Mouse (Mus musculus) cerebellum, adult 11 months (tissue): ENCODE measurements around the gene Pmm1.
A peak's percentile ranks its signal among the peaks of the same experiment; 100 is the strongest.

Experiments
- DNase-seq: peaks from one replicate; pipeline ENCODE4 v3.0.0; 2022

The Pmm1 gene

GRCm38 (mm10) chr15:81955414-81955813 lies 5.3 kb downstream of the Pmm1 start:
- no peak for DNase-seq

DNA sequence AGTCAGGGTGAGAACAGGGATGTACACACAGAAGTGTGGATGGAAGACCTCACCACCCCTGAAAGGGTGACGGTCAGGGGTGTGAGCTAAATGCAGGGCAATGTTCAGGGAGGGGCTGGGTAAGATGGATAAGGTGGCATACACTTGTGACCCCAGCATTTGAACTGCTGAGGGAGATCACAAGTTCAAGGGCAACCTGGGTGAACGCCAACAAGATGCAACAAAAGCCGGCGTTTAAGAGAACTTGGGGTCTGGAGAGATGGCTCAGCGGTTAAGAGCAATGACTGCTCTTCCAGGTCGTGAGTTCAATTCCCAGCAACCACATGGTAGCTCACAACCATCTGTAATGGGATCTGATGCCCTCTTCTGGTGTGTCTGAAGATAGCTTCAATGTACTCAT lies 6.0 kb downstream of the Pmm1 start:
- DNase-seq, result no peak

- DNase-seq, result peak; percentile 52
Observed at GRCm38 (mm10) chr15:81954151-81954583, 6.6 kb downstream of the Pmm1 start.

DNA sequence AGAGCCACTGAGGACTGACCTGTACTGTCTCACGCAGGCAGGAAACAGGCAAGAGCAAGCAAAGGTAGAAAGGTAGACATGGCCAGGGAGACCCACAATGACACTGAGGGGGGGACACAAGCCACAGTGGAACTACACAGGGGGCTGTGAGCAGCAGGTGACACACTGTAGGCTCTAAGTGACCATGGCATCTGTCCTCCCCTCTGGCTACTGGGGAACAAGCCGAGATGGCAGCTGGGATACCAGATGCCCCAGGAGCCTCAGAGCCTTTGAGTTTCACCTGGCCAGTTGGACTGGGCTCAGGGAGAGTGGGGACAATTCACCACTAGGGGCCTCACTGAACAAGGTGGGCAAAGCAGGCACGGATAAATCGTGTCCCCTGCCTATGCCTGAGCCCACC lies 8.4 kb downstream of the Pmm1 start:
- no peak for DNase-seq

GRCm38 (mm10) chr15:81951159-81951558 lies 9.6 kb downstream of the Pmm1 start:
- no peak for DNase-seq

GRCm38 (mm10) chr15:81950716-81951115 lies 10.0 kb downstream of the Pmm1 start:
- no peak for DNase-seq

DNA sequence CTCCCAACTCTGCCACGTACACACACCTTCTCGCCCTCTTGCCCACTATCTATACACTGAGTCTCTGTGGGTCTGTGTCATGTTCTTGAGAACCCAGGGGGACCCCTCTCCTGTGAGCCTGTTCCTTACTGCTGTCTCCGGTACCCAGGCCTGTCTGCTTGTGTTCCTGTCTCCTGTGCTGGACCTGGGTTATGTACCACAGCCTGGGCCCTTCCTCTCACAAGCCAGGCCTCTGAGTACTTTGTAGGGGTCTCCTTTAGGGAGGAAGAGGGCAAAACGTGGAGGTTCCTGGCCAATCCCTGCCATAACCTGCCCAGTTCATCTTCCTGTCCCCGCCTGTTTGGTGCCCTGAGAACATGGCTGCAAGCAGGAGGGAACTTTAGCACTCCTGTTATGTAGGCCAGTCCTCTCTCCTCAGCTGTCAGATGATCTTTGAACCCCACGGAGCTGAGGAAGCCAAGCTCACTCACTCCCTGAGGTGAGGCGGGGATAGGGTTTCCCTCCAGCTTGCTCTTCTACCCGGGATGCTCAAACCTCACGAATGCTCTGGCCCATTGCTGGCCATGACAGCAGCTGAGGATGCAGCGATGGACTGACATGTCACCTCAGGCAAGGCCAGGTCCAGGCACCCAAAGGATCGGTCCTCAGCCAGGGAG lies 11.1 kb downstream of the Pmm1 start:
- DNase-seq, result no peak

GRCm38 (mm10) chr15:81949076-81949475 lies 11.7 kb downstream of the Pmm1 start:
- no peak for DNase-seq

GRCm38 (mm10) chr15:81943176-81943749 lies 17.5 kb downstream of the Pmm1 start:
- DNase-seq, result no peak

DNA sequence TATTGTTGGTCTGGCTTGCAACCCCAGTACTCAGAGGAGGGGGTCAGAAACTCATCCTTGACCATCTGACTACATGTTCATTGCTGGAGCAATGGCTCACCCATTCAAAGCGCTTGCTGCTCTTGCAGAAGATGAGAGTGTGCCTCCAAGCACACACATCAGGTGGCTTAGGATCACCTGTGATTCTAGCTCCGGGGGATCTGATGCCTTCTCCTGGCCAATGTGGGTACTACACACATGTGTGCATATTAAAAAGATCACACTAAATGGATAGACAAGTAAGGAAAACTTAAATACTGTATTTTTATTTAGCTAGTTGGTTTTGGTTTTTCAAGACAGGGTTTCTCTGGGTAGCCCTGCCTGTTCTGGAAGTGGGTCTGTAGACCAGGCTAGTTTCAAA lies 19.7 kb downstream of the Pmm1 start:
- no peak for DNase-seq

GRCm38 (mm10) chr15:81940219-81940618 lies 20.5 kb downstream of the Pmm1 start:
- no peak for DNase-seq

DNA sequence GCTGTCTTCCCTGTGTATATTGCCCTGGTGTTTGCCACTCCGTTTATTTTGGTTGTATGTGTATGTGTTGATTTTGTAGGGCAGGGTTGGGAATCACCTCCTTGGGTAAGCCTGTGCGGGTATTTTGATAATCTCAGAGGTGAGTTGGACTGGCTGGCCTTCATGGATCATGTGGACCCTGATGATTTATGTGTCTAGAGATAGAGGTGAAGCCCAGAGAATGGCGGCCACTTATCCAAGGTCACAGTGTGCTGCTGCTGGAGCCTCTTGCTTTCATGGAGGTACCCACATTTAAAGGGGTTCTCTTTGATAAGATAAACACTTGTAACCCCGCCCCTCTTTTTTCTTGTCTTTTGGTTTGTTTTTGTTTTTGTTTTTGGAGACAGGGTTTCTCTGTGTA lies 21.0 kb downstream of the Pmm1 start:
- DNase-seq, result no peak

- DNase-seq, result no peak
Observed at GRCm38 (mm10) chr15:81939157-81939715, 21.5 kb downstream of the Pmm1 start.

- DNase-seq, result peak; percentile 71
Observed at GRCm38 (mm10) chr15:81938246-81938645, 22.5 kb downstream of the Pmm1 start.

GRCm38 (mm10) chr15:81937098-81937972 lies 23.4 kb downstream of the Pmm1 start:
- peak; percentile 50 for DNase-seq

- DNase-seq, result peak; percentile 57
Observed at GRCm38 (mm10) chr15:81936679-81937078, 24.1 kb downstream of the Pmm1 start, which contains the start of gene Csdc2. Csdc2 (plus strand) TSS chr15:81936759.

- DNase-seq, result no peak
Observed at GRCm38 (mm10) chr15:81935869-81936637, 24.7 kb downstream of the Pmm1 start.

- no peak for DNase-seq
Observed at GRCm38 (mm10) chr15:81933986-81934385, 26.7 kb downstream of the Pmm1 start.

- DNase-seq, result no peak
Observed at GRCm38 (mm10) chr15:81932951-81933470, 27.7 kb downstream of the Pmm1 start.

- no peak for DNase-seq
Observed at GRCm38 (mm10) chr15:81928277-81928676, 32.5 kb downstream of the Pmm1 start.

- no peak for DNase-seq
Observed at GRCm38 (mm10) chr15:81927741-81928140, 33.0 kb downstream of the Pmm1 start.

- no peak for DNase-seq
Observed at GRCm38 (mm10) chr15:81926446-81926822, 34.3 kb downstream of the Pmm1 start.
